Mouse (Mus musculus) heart, embryonic 14.5 days (tissue): ENCODE data around the gene Nemf. TPM values are rescaled to one million over a fixed set of nuclear protein-coding genes. Genes with fewer than 3 reads are reported as not detected.
A peak's percentile ranks its signal among the peaks of the same experiment; 100 is the strongest.

ENCODE experiments used
- ATAC-seq: fragments of 200-750 bp; cut with Nextera tagmentation; 2 replicates; pipeline ENCODE4 v1.8.0; 2017; ENCODE audit warnings: low read depth, moderate TSS enrichment; ENCODE audit not compliant: insufficient number of reproducible peaks, insufficient read depth, low FRiP score
- H3K27ac ChIP-seq, 2 experiments: fragments of 200-500 bp in 1 of 2; fragments of 300-500 bp in 1 of 2; sonication (generic) in 1 of 2; replicated peaks in 1 of 2; 2 replicates each; pipeline ENCODE4 v1.5.1; 2012 to 2014; ENCODE audit warnings: low read depth in 2 of 2, low read length in 2 of 2, control low read depth in 1 of 2, mild to moderate bottlenecking in 1 of 2, mixed read lengths in 1 of 2; ENCODE audit not compliant: control insufficient read depth in 1 of 2, insufficient read depth in 1 of 2
- H3K27me3 ChIP-seq: fragments of 300-500 bp; sonication (generic); 2 replicates; pipeline ENCODE4 v1.6.1; 2014; ENCODE audit warnings: mild to moderate bottlenecking, low read length, control low read depth; ENCODE audit not compliant: control insufficient read depth, insufficient read depth
- H3K36me3 ChIP-seq: fragments of 300-500 bp; sonication (generic); 2 replicates; pipeline ENCODE4 v1.6.1; 2014; ENCODE audit warnings: mild to moderate bottlenecking, control low read depth, low read length, mixed read lengths; ENCODE audit not compliant: control insufficient read depth, insufficient read depth
- H3K4me1 ChIP-seq, 2 experiments: fragments of 200-500 bp in 1 of 2; fragments of 300-500 bp in 1 of 2; sonication (generic) in 1 of 2; 2 replicates each; pipeline ENCODE4 v1.6.1; 2012 to 2014; ENCODE audit warnings: low read length in 2 of 2, control low read depth in 1 of 2, mixed read lengths in 1 of 2; ENCODE audit not compliant: control insufficient read depth in 2 of 2, insufficient read depth in 2 of 2
- H3K4me2 ChIP-seq: fragments of 300-500 bp; sonication (generic); 2 replicates; pipeline ENCODE4 v1.6.1; 2014; ENCODE audit warnings: mild to moderate bottlenecking, low read length
- H3K4me3 ChIP-seq, 2 experiments: fragments of 200-500 bp in 1 of 2; fragments of 300-500 bp in 1 of 2; sonication (generic) in 1 of 2; 2 replicates each; pipeline ENCODE4 v1.5.1; 2012 to 2014; ENCODE audit warnings: low read length in 2 of 2, mild to moderate bottlenecking in 2 of 2, control low read depth in 1 of 2, low read depth in 1 of 2, moderate library complexity in 1 of 2; ENCODE audit not compliant: control insufficient read depth in 1 of 2, insufficient read depth in 1 of 2
- H3K9ac ChIP-seq: fragments of 300-500 bp; sonication (generic); 2 replicates; pipeline ENCODE4 v1.6.1; 2014; ENCODE audit warnings: mild to moderate bottlenecking, low read length
- H3K9me3 ChIP-seq: fragments of 300-500 bp; sonication (generic); 2 replicates; pipeline ENCODE4 v1.6.1; 2016; ENCODE audit warnings: low read length, control low read depth; ENCODE audit not compliant: control insufficient read depth
- WGBS: fragments of 180-500 bp; shearing (Covaris S2); extraction: QIAGEN DNeasy Blood & Tissue Kit; methylation state at CpG from one replicate; pipeline ENCODE4 v1.1.7; 2014; 5-methylcytosine and 5-hydroxymethylcytosine counted together
- polyA plus RNA-seq: library from polyadenylated mRNA; unstranded; fragments of >200 nt; fragmentation: Nextera tagmentation; extraction: Ambion mirVana; gene quantifications from 2 replicates; pipeline ENCODE4 v1.2.1, GENCODE M21; 2014

The Nemf gene
- polyA plus RNA-seq, 1 experiment from 2014 or later, result 62.9 TPM

- no peaks in the 10 kb centered on the region for H3K9me3 ChIP-seq
- no peak overlapping the region for H3K9ac ChIP-seq
- peaks cover 10 to 19% of the 10 kb centered on the region in 2 experiments for H3K4me1 ChIP-seq
- H3K36me3 ChIP-seq, result peaks cover 72% of the 10 kb centered on the region
- 93% methylated on average over 12 of the region's 12 CpGs for WGBS
- no peaks in the 10 kb centered on the region for H3K27me3 ChIP-seq
- H3K4me2 ChIP-seq, result no peak overlapping the region
- H3K4me3 ChIP-seq, result no peak overlapping the region
- no peak overlapping the region for H3K27ac ChIP-seq
- no peak for ATAC-seq
Measured at GRCm38 (mm10) chr12:69302171-69302570, 54.8 kb downstream of the Nemf start.

GRCm38 (mm10) chr12:69300391-69300790 lies 56.6 kb downstream of the Nemf start:
- Histone ChIP-seq H3K4me3 (no peak overlapping the region), H3K27ac (no peak overlapping the region), H3K9ac (no peak overlapping the region), H3K4me1 (peaks cover 10 to 24% of the 10 kb centered on the region in 2 experiments), H3K4me2 (no peak overlapping the region), H3K9me3 (no peaks in the 10 kb centered on the region), H3K27me3 (no peaks in the 10 kb centered on the region), H3K36me3 (peaks cover 54% of the 10 kb centered on the region)
- ATAC-seq, result no peak
- WGBS, result 78% methylated on average over 2 of the region's 2 CpGs

DNA sequence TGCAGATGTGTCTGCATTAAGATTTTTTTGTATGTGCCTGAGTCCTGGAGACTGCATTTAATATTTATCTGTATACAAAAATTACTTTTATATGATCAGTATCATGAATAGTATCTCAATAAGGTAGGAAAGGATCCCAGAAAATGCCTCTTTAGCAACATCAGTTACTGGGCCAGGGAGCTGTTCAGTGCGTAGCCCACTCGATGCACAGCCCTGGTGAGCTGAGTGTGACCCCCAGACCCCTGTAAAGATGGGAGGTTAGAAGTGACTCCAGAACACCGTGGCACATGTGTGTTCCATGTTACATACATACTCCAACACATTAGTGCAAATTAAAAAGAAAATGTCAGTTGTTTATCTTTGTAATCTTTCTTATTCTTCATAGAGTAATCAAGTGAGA lies 57.1 kb downstream of the Nemf start:
- H3K27ac ChIP-seq, result no peak overlapping the region
- H3K4me3 ChIP-seq, result no peak overlapping the region
- no peak for ATAC-seq
- no peak overlapping the region for H3K4me2 ChIP-seq
- no peaks in the 10 kb centered on the region for H3K9me3 ChIP-seq
- H3K27me3 ChIP-seq, result no peaks in the 10 kb centered on the region
- peaks cover 10 to 24% of the 10 kb centered on the region in 2 experiments for H3K4me1 ChIP-seq
- 85% methylated on average over 3 of the region's 3 CpGs for WGBS
- no peak overlapping the region for H3K9ac ChIP-seq
- H3K36me3 ChIP-seq, result peaks cover 49% of the 10 kb centered on the region

DNA sequence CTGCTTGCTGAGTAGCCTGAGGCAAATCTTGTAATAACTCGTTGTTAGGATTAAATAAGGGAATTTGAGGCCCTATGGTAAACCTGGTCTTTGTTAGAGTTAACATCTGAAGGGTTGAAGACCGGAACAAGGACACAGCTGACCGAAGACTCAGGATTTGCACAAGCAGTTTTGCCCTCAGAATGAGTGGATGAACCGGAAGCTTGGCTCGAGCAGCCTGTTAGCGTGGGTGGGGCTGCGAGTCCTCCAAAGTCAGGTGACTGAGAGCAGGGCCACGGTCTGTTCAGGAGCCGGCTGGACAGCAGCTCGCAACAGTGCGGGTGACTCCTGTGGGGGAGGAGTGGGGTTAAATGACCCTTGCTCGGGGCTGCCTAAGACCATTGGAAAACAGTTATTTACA lies 57.7 kb downstream of the Nemf start:
- Histone ChIP-seq H3K9ac (no peak overlapping the region), H3K9me3 (no peaks in the 10 kb centered on the region), H3K4me3 (peak overlapping the region in 1 of 2 experiments; percentile 1; a peak in 1 of 4 replicates), H3K4me1 (peaks cover 10 to 24% of the 10 kb centered on the region in 2 experiments), H3K4me2 (peak overlapping the region; percentile 75), H3K27ac (peak overlapping the region in 1 of 2 experiments; percentile 41; a peak in 2 of 4 replicates), H3K36me3 (peaks cover 43% of the 10 kb centered on the region), H3K27me3 (no peaks in the 10 kb centered on the region)
- WGBS, result 42% methylated on average over 12 of the region's 12 CpGs
- no peak for ATAC-seq

GRCm38 (mm10) chr12:69298281-69298680 lies 58.7 kb downstream of the Nemf start:
- no peaks in the 10 kb centered on the region for H3K27me3 ChIP-seq
- 91% methylated on average over 4 of the region's 4 CpGs for WGBS
- peaks cover 10 to 24% of the 10 kb centered on the region in 2 experiments for H3K4me1 ChIP-seq
- no peak for ATAC-seq
- no peaks in the 10 kb centered on the region for H3K9me3 ChIP-seq
- peak overlapping the region; percentile 75 for H3K4me2 ChIP-seq
- no peak overlapping the region for H3K4me3 ChIP-seq
- peaks cover 33% of the 10 kb centered on the region for H3K36me3 ChIP-seq
- no peak overlapping the region for H3K27ac ChIP-seq
- H3K9ac ChIP-seq, result no peak overlapping the region

DNA sequence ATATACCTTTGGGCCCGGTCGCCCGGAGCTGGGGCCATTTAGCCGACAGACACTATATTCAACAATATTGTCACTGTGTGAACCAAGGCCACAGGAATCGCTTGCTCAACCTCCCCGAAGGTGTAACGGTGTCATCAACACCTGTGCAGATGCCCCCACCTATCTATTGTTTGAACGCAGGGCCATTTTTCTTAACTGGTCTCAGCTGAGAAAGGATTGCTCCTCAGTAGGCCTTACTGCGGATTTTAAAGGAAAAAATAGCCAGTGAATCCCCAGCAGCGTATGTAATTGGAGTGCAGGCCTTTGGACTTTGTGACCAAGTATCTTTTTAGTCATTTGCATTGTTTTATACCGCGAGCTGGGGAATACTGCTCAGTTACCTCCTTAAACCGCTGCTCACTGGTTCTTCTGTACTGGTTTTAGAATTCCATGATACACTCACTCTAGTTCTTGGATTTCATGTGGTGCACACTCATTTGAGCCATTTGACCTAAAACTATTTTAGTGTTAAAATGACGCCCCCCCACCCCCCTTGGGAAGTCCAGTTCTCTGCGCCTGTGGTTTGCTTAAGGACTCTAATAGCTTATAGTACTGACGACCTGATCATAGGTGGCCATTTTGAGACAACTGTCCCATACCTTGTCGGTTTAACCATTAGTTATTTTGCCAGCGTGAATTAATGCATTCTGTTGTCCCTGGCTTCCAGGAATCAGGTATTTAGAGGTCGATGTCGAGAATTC lies 59.4 kb downstream of the Nemf start:
- no peak for ATAC-seq
- peak overlapping the region; percentile 99 for H3K9ac ChIP-seq
- 19% methylated on average over 20 of the region's 20 CpGs for WGBS

GRCm38 (mm10) chr12:69296511-69297410 lies 60.2 kb downstream of the Nemf start, which contains the start of gene Klhdc2:
Klhdc2 (plus strand) TSS chr12:69296681.
- H3K9me3 ChIP-seq, result no peaks in the 10 kb centered on the region
- H3K27me3 ChIP-seq, result no peaks in the 10 kb centered on the region
- peak within 1 kb of the TSS; percentile 82 to 97 for H3K4me3 ChIP-seq
- H3K9ac ChIP-seq, result peak within 1 kb of the TSS; percentile 99
- under 1% methylated on average over 87 of the region's 98 CpGs for WGBS
- peak within 1 kb of the TSS; percentile 87 to 97 for H3K27ac ChIP-seq
- peaks cover 10 to 24% of the 10 kb centered on the region in 2 experiments for H3K4me1 ChIP-seq
- H3K4me2 ChIP-seq, result peak within 1 kb of the TSS; percentile 75
- peak; percentile 92 for ATAC-seq
- peaks cover 18% of the 10 kb centered on the region for H3K36me3 ChIP-seq

More for the DNA sequence above, 59.4 kb downstream of the Nemf start:
- Histone ChIP-seq H3K9me3 (no peaks in the 10 kb centered on the region), H3K27me3 (no peaks in the 10 kb centered on the region), H3K4me1 (peaks cover 10 to 24% of the 10 kb centered on the region in 2 experiments), H3K36me3 (peaks cover 26% of the 10 kb centered on the region), H3K4me2 (peak overlapping the region; percentile 75), H3K4me3 (peak overlapping the region; percentile 82 to 97), H3K27ac (peak overlapping the region; percentile 87 to 97)
